Mouse (Mus musculus): ENCODE results near the gene Pms1. TPM values are rescaled to one million over a fixed set of nuclear protein-coding genes. Genes with fewer than 3 reads are reported as not detected.
"Not testable (repeated sequence)": the region's sequence is repeated elsewhere in the genome, so short reads cannot be mapped to it uniquely, and the experiment has no call there.

Gene Pms1
- polyA plus RNA-seq, 1 experiment from 2014 or later = 30.1 TPM

DNA sequence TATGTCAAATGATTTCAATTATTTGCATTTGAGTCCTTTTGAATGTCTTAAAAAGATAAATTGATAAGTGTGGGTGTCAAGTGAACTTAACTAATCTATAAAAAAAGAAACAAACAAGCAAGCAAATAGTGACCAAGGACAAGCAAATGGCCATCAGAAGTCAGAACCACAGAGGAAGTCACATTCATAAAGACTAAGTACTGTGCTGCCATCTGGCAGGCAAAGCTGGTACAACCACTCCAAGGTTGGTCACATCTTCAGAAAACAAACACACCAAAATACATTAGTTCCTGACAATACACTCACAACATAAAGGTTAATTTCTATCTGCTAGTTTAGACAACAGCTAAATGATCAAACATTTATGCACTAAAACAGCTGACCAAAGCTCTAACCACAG is 24.2 kb downstream of the Pms1 start:
- DNase-seq (ENCODE audit: extremely low spot score, low spot score) = no peak
- H3K4me3 ChIP-seq = no peak overlapping the region

DNA sequence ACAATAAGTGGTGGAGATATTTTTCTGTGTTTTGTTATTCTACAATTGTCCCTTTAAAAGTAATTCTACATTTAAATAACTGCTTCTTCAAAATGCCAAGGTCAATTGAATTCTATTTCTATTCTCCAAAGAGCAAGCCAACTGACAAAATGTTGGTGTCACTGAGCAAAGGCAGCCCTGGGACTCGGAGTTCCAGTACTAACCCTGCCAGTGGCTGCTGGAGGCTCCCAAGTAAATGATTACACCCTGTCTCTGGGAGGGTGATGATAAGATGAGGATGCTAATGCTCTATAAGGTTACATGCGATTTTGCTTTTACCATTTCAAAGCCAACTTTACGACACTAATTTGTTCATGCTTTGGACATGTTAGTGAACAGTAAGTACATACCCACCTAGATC is 26.9 kb downstream of the Pms1 start:
- no peaks in the 10 kb centered on the region for H3K9me3 ChIP-seq
- 96% methylated on average over 3 of the region's 3 CpGs for WGBS
- H3K27ac ChIP-seq = no peak overlapping the region
- DNase-seq (ENCODE audit: extremely low spot score, low spot score) = no peak
- peaks cover 29% of the 10 kb centered on the region for H3K36me3 ChIP-seq (replicated peaks)
- no peak overlapping the region for H3K4me3 ChIP-seq
- no peaks in the 10 kb centered on the region for H3K4me1 ChIP-seq
- H3K27me3 ChIP-seq (ENCODE audit: poor library complexity, severe bottlenecking) = no peaks in the 10 kb centered on the region

More for the DNA sequence above, 24.2 kb downstream of the Pms1 start:
- Histone ChIP-seq H3K9me3 (no peaks in the 10 kb centered on the region), H3K27me3 (ENCODE audit: poor library complexity, severe bottlenecking) (no peaks in the 10 kb centered on the region), H3K4me1 (no peaks in the 10 kb centered on the region), H3K27ac (no peak overlapping the region), H3K36me3 (replicated peaks) (peaks cover 16% of the 10 kb centered on the region)

DNA sequence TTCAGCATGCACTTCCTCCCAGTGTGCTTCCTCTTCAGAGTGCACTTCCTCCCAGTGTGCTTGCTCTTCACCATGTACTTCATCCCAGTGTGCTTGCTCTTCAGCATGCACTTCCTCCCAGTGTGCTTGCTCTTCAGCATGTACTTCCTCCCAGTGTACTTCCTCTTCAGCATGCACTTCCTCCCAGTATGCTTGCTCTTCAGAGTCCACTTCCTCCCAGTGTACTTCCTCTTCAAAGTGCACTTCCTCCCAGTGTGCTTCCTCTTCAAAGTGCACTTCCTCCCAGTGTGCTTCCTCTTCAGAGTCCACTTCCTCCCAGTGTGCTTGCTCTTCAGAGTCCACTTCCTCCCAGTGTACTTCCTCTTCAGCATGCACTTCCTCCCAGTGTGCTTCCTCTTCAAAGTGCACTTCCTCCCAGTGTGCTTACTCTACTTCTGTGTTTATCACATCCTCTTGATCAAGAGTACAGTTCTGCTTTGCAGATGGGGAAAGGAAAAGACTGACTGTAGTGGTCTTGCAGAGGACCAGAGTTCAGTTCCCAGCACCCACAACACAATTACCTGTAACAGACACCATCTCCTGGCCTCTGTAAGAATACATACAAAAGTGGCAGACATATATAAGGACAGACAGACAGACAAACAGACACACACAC is 31.7 kb downstream of the Pms1 start:
- not testable (repeated sequence) for H3K9me3 ChIP-seq; H3K4me3 ChIP-seq; H3K27me3 ChIP-seq (ENCODE audit: poor library complexity, severe bottlenecking); H3K4me1 ChIP-seq; DNase-seq (ENCODE audit: extremely low spot score, low spot score); H3K27ac ChIP-seq
- peaks cover 28% of the 10 kb centered on the region for H3K36me3 ChIP-seq (replicated peaks)

DNA sequence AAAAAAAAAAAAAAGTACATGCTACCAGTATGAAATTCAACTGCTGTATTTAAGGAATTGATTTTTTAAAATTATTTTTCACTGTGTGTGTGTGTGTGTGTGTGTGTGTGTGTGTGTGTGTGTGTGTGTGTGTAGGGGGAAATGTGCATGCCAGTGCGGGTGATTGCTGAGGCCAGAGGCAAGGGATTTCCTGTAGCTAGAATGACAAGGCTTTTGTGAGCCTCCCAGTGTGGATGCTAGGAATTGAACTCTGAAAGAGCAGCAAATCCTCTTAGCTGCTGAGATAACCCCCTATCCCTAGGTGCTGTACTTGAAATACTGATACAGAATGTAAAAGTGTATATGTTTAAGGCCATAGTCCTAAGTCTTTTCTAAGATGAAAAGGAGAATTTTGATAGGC is 70.8 kb downstream of the Pms1 start:
- Histone ChIP-seq H3K27ac (no peak overlapping the region), H3K4me1 (no peaks in the 10 kb centered on the region), H3K36me3 (replicated peaks) (peaks cover 27% of the 10 kb centered on the region), H3K4me3 (no peak overlapping the region), H3K27me3 (ENCODE audit: poor library complexity, severe bottlenecking) (no peaks in the 10 kb centered on the region), H3K9me3 (no peaks in the 10 kb centered on the region)
- 33% methylated on average over 1 of the region's 1 CpGs for WGBS
- DNase-seq (ENCODE audit: extremely low spot score, low spot score) = no peak

DNA sequence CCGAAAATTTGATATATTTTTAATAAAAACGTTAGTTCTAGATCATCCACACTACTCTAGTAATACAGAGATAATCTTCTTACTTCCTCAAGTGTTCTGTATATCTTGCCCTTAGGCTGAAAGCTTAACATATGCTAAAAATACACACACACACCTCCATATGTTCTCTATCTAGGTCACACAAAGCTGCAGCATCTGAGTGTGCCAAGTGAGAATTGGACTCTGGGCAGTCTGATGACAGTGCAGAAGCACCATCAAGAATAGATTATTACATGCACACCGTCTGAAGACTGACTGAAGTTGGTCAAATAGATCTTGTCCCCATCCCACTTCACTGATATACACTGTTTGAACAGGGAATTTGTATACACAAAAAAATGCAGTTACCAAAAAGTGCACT is 71.2 kb downstream of the Pms1 start:
- H3K27me3 ChIP-seq (ENCODE audit: poor library complexity, severe bottlenecking) = no peaks in the 10 kb centered on the region
- H3K9me3 ChIP-seq = no peaks in the 10 kb centered on the region
- peaks cover 24% of the 10 kb centered on the region for H3K36me3 ChIP-seq (replicated peaks)
- H3K4me1 ChIP-seq = no peaks in the 10 kb centered on the region
- no peak overlapping the region for H3K4me3 ChIP-seq
- H3K27ac ChIP-seq = no peak overlapping the region
- DNase-seq (ENCODE audit: extremely low spot score, low spot score) = no peak
- WGBS = 89% methylated on average over 3 of the region's 3 CpGs

DNA sequence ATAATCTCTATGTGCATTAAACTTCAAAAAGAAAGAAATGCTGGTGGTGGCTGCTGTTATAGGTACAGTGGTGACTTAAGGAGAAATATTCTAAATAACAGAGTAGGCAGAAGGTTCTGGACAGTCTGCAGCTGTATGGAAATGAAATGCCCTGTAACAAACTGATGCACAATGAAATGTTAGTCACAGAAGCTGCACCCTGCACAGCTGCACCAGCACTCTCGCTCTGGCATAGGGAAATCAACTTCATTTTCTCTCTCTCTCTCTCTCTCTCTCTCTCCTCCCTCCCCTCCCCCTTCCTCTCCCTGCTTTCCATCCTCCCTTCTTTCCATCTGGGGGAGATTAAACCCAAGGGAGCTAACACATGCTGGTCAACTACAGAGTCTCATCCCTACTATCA is 72.0 kb downstream of the Pms1 start:
- H3K4me3 ChIP-seq = no peak overlapping the region
- no peaks in the 10 kb centered on the region for H3K27me3 ChIP-seq (ENCODE audit: poor library complexity, severe bottlenecking)
- DNase-seq (ENCODE audit: extremely low spot score, low spot score) = no peak
- no peaks in the 10 kb centered on the region for H3K4me1 ChIP-seq
- H3K36me3 ChIP-seq (replicated peaks) = peaks cover 19% of the 10 kb centered on the region
- 76% methylated on average over 1 of the region's 1 CpGs for WGBS
- H3K27ac ChIP-seq = no peak overlapping the region
- H3K9me3 ChIP-seq = no peaks in the 10 kb centered on the region

DNA sequence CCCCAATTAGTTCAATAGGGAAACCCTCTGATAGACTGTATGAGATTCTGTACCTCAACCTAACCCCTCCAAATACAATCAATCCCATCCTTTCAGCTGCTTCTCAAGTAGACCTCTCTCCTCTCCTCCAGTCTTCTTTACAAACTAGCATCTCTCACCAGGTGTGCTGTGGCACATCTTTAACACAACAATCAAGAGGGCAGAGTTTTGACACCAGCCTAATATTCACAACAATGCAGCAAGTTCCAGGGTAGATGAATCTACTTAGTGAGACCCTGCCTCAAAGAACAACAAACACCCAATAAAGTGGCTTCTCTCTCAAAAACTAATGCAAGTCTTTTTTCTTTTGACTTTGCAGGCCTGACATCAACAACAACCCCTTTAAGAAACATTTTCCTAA is 86.7 kb downstream of the Pms1 start:
- no peak for DNase-seq (ENCODE audit: extremely low spot score, low spot score)
- Histone ChIP-seq H3K27me3 (ENCODE audit: poor library complexity, severe bottlenecking) (no peaks in the 10 kb centered on the region), H3K4me3 (no peak overlapping the region), H3K4me1 (no peaks in the 10 kb centered on the region), H3K9me3 (no peaks in the 10 kb centered on the region), H3K27ac (no peak overlapping the region), H3K36me3 (replicated peaks) (peaks cover 23% of the 10 kb centered on the region)

DNA sequence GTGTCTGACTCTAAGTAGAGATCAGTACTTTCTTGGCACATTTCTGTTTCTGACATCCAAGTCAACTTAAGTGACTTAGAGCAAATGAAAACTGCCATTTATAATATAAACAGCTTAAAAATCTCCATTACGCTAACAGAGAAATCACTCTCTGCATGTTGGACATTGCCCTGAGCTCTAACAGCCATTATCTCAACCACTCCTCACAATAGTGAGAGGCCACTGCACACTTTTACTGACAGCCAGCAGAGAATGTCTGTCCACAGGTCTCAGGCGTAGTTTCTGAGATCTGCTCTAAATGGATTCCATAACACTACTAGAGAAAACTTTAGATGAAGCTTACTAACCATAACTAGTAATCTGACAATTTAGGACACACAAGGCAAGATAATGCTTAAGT is 92.9 kb downstream of the Pms1 start:
- WGBS = 88% methylated on average over 2 of the region's 2 CpGs

DNA sequence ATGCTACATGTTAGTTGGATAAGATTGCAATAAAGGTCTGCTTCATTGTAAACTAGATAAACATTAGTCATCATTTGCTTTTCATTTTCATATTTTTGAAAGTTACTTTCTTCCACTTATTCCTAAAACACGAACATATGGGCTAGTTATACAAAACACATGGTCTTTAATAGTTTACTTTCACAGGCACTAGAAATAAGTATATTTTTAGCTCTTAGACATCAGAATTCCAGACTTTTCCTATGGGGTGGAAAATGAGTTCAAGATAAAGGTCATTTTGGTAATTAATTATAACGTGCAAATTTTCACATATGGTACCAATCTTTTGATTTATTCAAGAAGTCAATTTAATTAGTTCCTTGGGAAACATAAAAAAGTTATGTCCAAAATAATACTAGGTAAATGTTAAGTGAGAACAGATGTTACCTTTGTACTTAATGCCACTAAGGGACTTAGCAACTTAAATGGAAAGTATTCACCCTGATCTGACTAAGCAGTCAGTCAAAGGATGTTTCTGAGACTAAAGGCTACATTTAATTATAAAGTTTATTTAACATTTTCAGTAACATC is 95.1 kb downstream of the Pms1 start:
- H3K4me3 ChIP-seq = no peak overlapping the region
- no peaks in the 10 kb centered on the region for H3K27me3 ChIP-seq (ENCODE audit: poor library complexity, severe bottlenecking)
- H3K9me3 ChIP-seq = no peaks in the 10 kb centered on the region
- DNase-seq (ENCODE audit: extremely low spot score, low spot score) = no peak
- no peak overlapping the region for H3K27ac ChIP-seq
- H3K36me3 ChIP-seq (replicated peaks) = peaks cover 13% of the 10 kb centered on the region
- H3K4me1 ChIP-seq = no peaks in the 10 kb centered on the region
- 69% methylated on average over 2 of the region's 2 CpGs for WGBS

More for the DNA sequence above, 92.9 kb downstream of the Pms1 start:
- H3K4me3 ChIP-seq = no peak overlapping the region
- H3K27me3 ChIP-seq (ENCODE audit: poor library complexity, severe bottlenecking) = no peaks in the 10 kb centered on the region
- no peak for DNase-seq (ENCODE audit: extremely low spot score, low spot score)
- no peaks in the 10 kb centered on the region for H3K4me1 ChIP-seq
- H3K27ac ChIP-seq = no peak overlapping the region
- no peaks in the 10 kb centered on the region for H3K9me3 ChIP-seq
- H3K36me3 ChIP-seq (replicated peaks) = peaks cover 14% of the 10 kb centered on the region

DNA sequence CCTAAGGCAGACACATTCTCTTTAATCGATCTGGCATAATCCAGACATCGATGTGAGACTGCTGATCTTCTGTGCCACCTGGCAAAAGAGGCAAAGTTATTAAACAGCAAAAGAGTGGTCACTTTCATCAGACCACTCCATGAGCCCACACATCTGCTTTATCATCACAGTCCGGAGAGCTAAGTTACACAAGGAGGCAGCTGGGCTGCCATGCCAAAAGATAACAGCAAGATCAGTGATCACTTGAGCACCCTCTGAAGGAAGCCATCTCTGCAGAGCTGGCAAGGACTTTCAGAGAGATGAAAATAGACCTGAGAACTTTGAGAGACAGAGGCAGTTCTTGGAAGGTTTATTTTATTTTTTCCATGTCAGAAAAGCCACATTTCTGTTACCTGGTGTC is 102.3 kb downstream of the Pms1 start:
- Histone ChIP-seq H3K9me3 (no peaks in the 10 kb centered on the region), H3K4me1 (no peaks in the 10 kb centered on the region), H3K4me3 (no peak overlapping the region), H3K27ac (no peak overlapping the region), H3K36me3 (replicated peaks) (peaks cover 31% of the 10 kb centered on the region), H3K27me3 (ENCODE audit: poor library complexity, severe bottlenecking) (no peaks in the 10 kb centered on the region)
- WGBS = 85% methylated on average over 3 of the region's 3 CpGs
- no peak for DNase-seq (ENCODE audit: extremely low spot score, low spot score)

DNA sequence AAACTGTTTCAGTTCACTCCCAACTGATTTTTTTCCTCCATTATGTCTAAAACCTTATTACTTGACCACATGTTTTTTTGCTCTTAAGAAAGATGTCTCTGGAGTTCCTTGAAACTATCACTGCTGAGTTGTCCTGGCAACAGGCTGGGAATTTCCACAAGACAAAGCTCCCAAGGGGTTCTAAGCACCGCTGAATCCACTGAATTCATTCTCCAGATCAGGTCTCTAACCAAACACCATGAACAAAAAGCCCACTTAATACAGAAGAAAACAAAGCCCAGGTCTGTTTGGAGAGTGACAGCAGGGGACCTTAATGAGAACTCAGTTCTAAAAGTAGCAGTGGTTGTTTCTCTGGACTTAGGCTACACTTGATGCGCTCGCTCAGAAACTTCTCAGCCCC is 105.6 kb downstream of the Pms1 start:
- Histone ChIP-seq H3K4me1 (no peaks in the 10 kb centered on the region), H3K36me3 (replicated peaks) (peaks cover 44% of the 10 kb centered on the region), H3K27me3 (ENCODE audit: poor library complexity, severe bottlenecking) (no peaks in the 10 kb centered on the region), H3K9me3 (no peaks in the 10 kb centered on the region), H3K27ac (no peak overlapping the region), H3K4me3 (no peak overlapping the region)
- WGBS = 57% methylated on average over 3 of the region's 3 CpGs
- DNase-seq (ENCODE audit: extremely low spot score, low spot score) = no peak

DNA sequence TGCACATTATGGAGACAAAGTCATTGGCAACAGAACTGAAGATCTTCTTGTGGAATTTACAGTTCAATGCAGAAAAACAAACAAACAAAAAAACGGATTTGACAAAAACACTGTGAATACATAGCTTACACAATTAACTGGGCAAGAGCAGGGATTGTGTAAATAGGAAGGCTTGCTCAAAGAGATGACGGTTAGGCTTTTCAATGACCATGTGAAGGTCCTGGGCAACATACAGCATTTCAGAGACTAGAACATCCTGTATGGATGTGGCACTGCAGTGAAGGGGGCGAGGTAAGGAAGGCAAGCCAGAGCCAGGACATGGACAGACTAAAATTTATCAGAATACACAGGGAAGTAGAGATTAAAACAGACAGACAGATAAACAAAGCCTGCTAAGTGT is 107.2 kb downstream of the Pms1 start:
- H3K36me3 ChIP-seq (replicated peaks) = peaks cover 43% of the 10 kb centered on the region
- H3K4me1 ChIP-seq = no peaks in the 10 kb centered on the region
- no peak overlapping the region for H3K27ac ChIP-seq
- 88% methylated on average over 3 of the region's 3 CpGs for WGBS
- no peaks in the 10 kb centered on the region for H3K27me3 ChIP-seq (ENCODE audit: poor library complexity, severe bottlenecking)
- DNase-seq (ENCODE audit: extremely low spot score, low spot score) = no peak
- no peaks in the 10 kb centered on the region for H3K9me3 ChIP-seq
- no peak overlapping the region for H3K4me3 ChIP-seq

DNA sequence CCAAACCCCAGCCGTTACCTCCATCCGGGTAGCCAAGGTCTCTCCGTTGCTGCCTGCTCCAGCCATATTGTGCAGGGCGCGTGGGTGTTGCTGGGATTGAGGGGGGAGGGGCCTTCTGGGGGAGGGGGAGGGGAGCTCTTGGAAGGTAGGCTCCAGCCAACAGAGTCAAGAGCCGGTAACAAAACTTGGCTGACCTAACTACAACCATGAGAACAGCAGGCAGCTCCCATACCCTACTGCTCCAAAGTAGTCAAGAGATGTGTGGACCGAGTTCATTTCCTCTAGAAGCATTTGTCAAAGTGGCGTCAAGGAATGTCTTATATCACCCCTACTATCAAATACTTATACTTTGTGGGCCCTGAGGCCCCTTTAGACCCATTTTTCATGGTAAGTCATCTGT is 109.3 kb downstream of the Pms1 start, which contains the start of gene 1700019A02Rik:
Gene 1700019A02Rik (minus strand): TSS at position 101 of the 400 bp plus-strand sequence.
- peaks cover 26% of the 10 kb centered on the region for H3K36me3 ChIP-seq (replicated peaks)
- no peak within 1 kb of the TSS for H3K27ac ChIP-seq
- no peaks in the 10 kb centered on the region for H3K4me1 ChIP-seq
- no peak within 1 kb of the TSS for H3K4me3 ChIP-seq
- no peaks in the 10 kb centered on the region for H3K27me3 ChIP-seq (ENCODE audit: poor library complexity, severe bottlenecking)
- no peaks in the 10 kb centered on the region for H3K9me3 ChIP-seq
- WGBS = 96% methylated on average over 8 of the region's 8 CpGs
- DNase-seq (ENCODE audit: extremely low spot score, low spot score) = no peak

DNA sequence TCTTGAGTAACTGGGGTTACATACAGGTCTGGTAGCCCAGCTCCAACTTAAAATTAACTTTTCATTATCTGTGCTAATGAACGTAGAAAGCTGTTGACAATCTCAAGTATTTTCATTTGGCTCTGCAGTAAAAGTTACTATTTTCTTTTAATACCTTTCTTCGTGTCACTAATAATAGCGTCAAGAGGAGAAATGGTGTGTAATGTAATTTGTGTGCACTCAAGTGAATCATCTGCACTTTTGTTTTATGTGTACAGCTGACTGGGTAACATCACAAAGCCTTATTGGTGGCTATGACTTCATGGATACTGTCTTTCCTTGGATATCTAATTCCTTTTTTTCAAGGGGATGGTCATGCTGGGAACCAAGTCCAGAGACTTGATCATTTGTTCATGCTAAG is 110.5 kb downstream of the Pms1 start:
- WGBS = 90% methylated on average over 3 of the region's 3 CpGs
- H3K36me3 ChIP-seq (replicated peaks) = peaks cover 15% of the 10 kb centered on the region
- no peak for DNase-seq (ENCODE audit: extremely low spot score, low spot score)
- no peak overlapping the region for H3K4me3 ChIP-seq
- H3K27me3 ChIP-seq (ENCODE audit: poor library complexity, severe bottlenecking) = no peaks in the 10 kb centered on the region
- no peak overlapping the region for H3K27ac ChIP-seq
- H3K9me3 ChIP-seq = no peaks in the 10 kb centered on the region
- H3K4me1 ChIP-seq = no peaks in the 10 kb centered on the region
